Mouse (Mus musculus): Measurements from ENCODE around the gene Qrich2.
"Not testable (repeated sequence)": the region's sequence is repeated elsewhere in the genome, so short reads cannot be mapped to it uniquely, and the experiment has no call there.

The Qrich2 gene

GRCm38 (mm10) chr11:116489771-116490231 lies 23.8 kb upstream of the Qrich2 start:
- no peak for DNase-seq (ENCODE audit: low spot score in 2 of 2)

GRCm38 (mm10) chr11:116488693-116489375 lies 22.8 kb upstream of the Qrich2 start:
- DNase-seq (ENCODE audit: low spot score in 2 of 2) = peak in 1 of 2 experiments; percentile 50

- no peak for DNase-seq (ENCODE audit: low spot score in 2 of 2)
These were observed 22.2 kb upstream of the Qrich2 start for GRCm38 (mm10) chr11:116488207-116488606.

- DNase-seq (ENCODE audit: low spot score in 2 of 2) = no peak
These were observed 18.2 kb upstream of the Qrich2 start for GRCm38 (mm10) chr11:116484261-116484660.

GRCm38 (mm10) chr11:116481776-116482175 lies 15.7 kb upstream of the Qrich2 start:
- DNase-seq (ENCODE audit: low spot score in 2 of 2) = no peak

GRCm38 (mm10) chr11:116480975-116481374 lies 14.9 kb upstream of the Qrich2 start:
- no peak for DNase-seq (ENCODE audit: low spot score in 2 of 2)

- no peak for DNase-seq (ENCODE audit: low spot score in 2 of 2)
These were observed 13.8 kb upstream of the Qrich2 start for GRCm38 (mm10) chr11:116479832-116480231.

- no peak for DNase-seq (ENCODE audit: low spot score in 2 of 2)
These were observed 12.9 kb upstream of the Qrich2 start for GRCm38 (mm10) chr11:116478978-116479377.

- DNase-seq (ENCODE audit: low spot score in 2 of 2) = no peak
These were observed 11.2 kb upstream of the Qrich2 start for GRCm38 (mm10) chr11:116477160-116477759.

GRCm38 (mm10) chr11:116476696-116477095 lies 10.7 kb upstream of the Qrich2 start:
- no peak for DNase-seq (ENCODE audit: low spot score in 2 of 2)

GRCm38 (mm10) chr11:116476041-116476440 lies 10.0 kb upstream of the Qrich2 start:
- DNase-seq (ENCODE audit: low spot score in 2 of 2) = no peak

- DNase-seq (ENCODE audit: low spot score in 2 of 2) = no peak
These were observed 6.2 kb upstream of the Qrich2 start for GRCm38 (mm10) chr11:116472275-116472674.

- no peak for DNase-seq (ENCODE audit: low spot score in 2 of 2)
These were observed 4.9 kb upstream of the Qrich2 start for GRCm38 (mm10) chr11:116470896-116471295.

- DNase-seq (ENCODE audit: low spot score in 2 of 2) = no peak
These were observed 4.2 kb upstream of the Qrich2 start for GRCm38 (mm10) chr11:116470249-116470648.

- DNase-seq (ENCODE audit: low spot score in 2 of 2) = not testable (repeated sequence)
These were observed 2.3 kb upstream of the Qrich2 start for GRCm38 (mm10) chr11:116468338-116468737.

- DNase-seq (ENCODE audit: low spot score in 2 of 2) = peak; percentile 83 to 90
These were observed 2.2 kb downstream of the Qrich2 start for GRCm38 (mm10) chr11:116463833-116464232.

GRCm38 (mm10) chr11:116463338-116463737 lies 2.7 kb downstream of the Qrich2 start:
- DNase-seq (ENCODE audit: low spot score in 2 of 2) = no peak

- no peak for DNase-seq (ENCODE audit: low spot score in 2 of 2)
These were observed 6.3 kb downstream of the Qrich2 start for GRCm38 (mm10) chr11:116459786-116460185.

GRCm38 (mm10) chr11:116456234-116456633 lies 9.8 kb downstream of the Qrich2 start:
- DNase-seq (ENCODE audit: low spot score in 2 of 2) = no peak

- peak in 1 of 2 experiments; percentile 42 for DNase-seq (ENCODE audit: low spot score in 2 of 2)
These were observed 12.2 kb downstream of the Qrich2 start for GRCm38 (mm10) chr11:116453889-116454288.

GRCm38 (mm10) chr11:116449341-116449740 lies 16.7 kb downstream of the Qrich2 start:
- DNase-seq (ENCODE audit: low spot score in 2 of 2) = no peak

- peak in 1 of 2 experiments; percentile 16 for DNase-seq (ENCODE audit: low spot score in 2 of 2)
These were observed 18.2 kb downstream of the Qrich2 start for GRCm38 (mm10) chr11:116447822-116448221.

GRCm38 (mm10) chr11:116446308-116446887 lies 19.6 kb downstream of the Qrich2 start:
- no peak for DNase-seq (ENCODE audit: low spot score in 2 of 2)
